Mouse (Mus musculus) heart, postnatal 0 days (tissue): Measurements from ENCODE around the gene Inpp5d. TPM values are rescaled to one million over a fixed set of nuclear protein-coding genes. Genes with fewer than 3 reads are reported as not detected.

Experiments
- ATAC-seq: fragments of 200-750 bp; cut with Nextera tagmentation; 2 replicates; pipeline ENCODE4 v1.8.0; 2017; ENCODE audit warnings: low read depth, moderate number of reproducible peaks, moderate library complexity; ENCODE audit not compliant: insufficient read depth
- DNase-seq: peaks from one replicate; pipeline ENCODE4 v3.0.0-alpha.2; 2016; ENCODE audit warnings: low spot score
- H3K27ac ChIP-seq: fragments of 300-500 bp; sonication (generic); 2 replicates; pipeline ENCODE4 v1.5.1; 2014; ENCODE audit warnings: low read depth, mild to moderate bottlenecking
- H3K27me3 ChIP-seq: fragments of 300-500 bp; sonication (generic); 2 replicates; pipeline ENCODE4 v1.6.1; 2014; ENCODE audit warnings: low read length, mixed read lengths; ENCODE audit not compliant: control insufficient read depth, insufficient read depth
- H3K36me3 ChIP-seq: fragments of 300-500 bp; sonication (generic); replicated peaks from 2 replicates; pipeline ENCODE4 v1.6.1; 2014; ENCODE audit warnings: low read length, mixed read lengths; ENCODE audit not compliant: control insufficient read depth, insufficient read depth
- H3K4me1 ChIP-seq: fragments of 300-500 bp; sonication (generic); 2 replicates; pipeline ENCODE4 v1.6.1; 2014; ENCODE audit warnings: antibody characterized with exemption; ENCODE audit not compliant: control insufficient read depth, insufficient read depth
- H3K4me2 ChIP-seq: fragments of 300-500 bp; sonication (generic); 2 replicates; pipeline ENCODE4 v1.6.1; 2014; ENCODE audit warnings: low read depth, mild to moderate bottlenecking, low read length, moderate library complexity
- H3K4me3 ChIP-seq: fragments of 300-500 bp; sonication (generic); 2 replicates; pipeline ENCODE4 v1.5.1; 2014; ENCODE audit warnings: low read depth, low read length
- H3K9ac ChIP-seq: fragments of 300-500 bp; sonication (generic); replicated peaks from 2 replicates; pipeline ENCODE4 v1.6.1; 2014; ENCODE audit warnings: low read depth, low read length, mixed read lengths
- H3K9me3 ChIP-seq: fragments of 300-500 bp; sonication (generic); replicated peaks from 2 replicates; pipeline ENCODE4 v1.6.1; 2016; ENCODE audit warnings: low read length; ENCODE audit not compliant: control insufficient read depth
- CTCF ChIP-seq: IDR thresholded peaks from 2 replicates; pipeline ENCODE4 v1.5.1; 2016; ENCODE audit warnings: antibody characterized with exemption, control low read depth, low read depth
- EP300 ChIP-seq: IDR thresholded peaks from 2 replicates; pipeline ENCODE4 v1.6.1; 2016; ENCODE audit warnings: antibody characterized with exemption, low read depth
- WGBS: fragments of 180-500 bp; shearing (Covaris S2); extraction: QIAGEN DNeasy Blood & Tissue Kit; methylation state at CpG from one replicate; pipeline ENCODE4 v1.1.7; 2014; 5-methylcytosine and 5-hydroxymethylcytosine counted together
- polyA plus RNA-seq: library from polyadenylated mRNA; unstranded; fragments of >200 nt; fragmentation: Nextera tagmentation; extraction: Ambion mirVana; gene quantifications from 2 replicates; pipeline ENCODE4 v1.2.1, GENCODE M21; 2015
- total RNA-seq: library from RNA; depleted of rRNA; stranded (reverse); fragments of >200 nt; gene quantifications from 2 replicates; pipeline ENCODE4 v1.2.3, GENCODE M21; 2014; ENCODE audit warnings: low replicate concordance

Inpp5d gene
- total and polyA plus RNA-seq, 2 experiments from 2014 or later: 5.0 to 66.4 TPM

- no peak overlapping the region for H3K9ac ChIP-seq
- no peak overlapping the region for H3K27ac ChIP-seq
- no peak for TF ChIP-seq EP300
- 0 out of 2 replicates have a peak, but pooled peaks have one; percentile 2 for TF ChIP-seq CTCF
- H3K36me3 ChIP-seq: no peaks in the 10 kb centered on the region; the same call in 1 of the 2 replicates
- ATAC-seq: peak; percentile 73
- H3K4me1 ChIP-seq: peaks cover 10% of the 10 kb centered on the region
- no peaks in the 10 kb centered on the region for H3K9me3 ChIP-seq
- no peak overlapping the region for H3K4me3 ChIP-seq
- 35% methylated on average over 6 of the region's 6 CpGs for WGBS
- DNase-seq: peak; percentile 43
- no peak overlapping the region for H3K4me2 ChIP-seq
- no peaks in the 10 kb centered on the region for H3K27me3 ChIP-seq
These were observed 77.9 kb downstream of the Inpp5d start for GRCm38 (mm10) chr1:87698010-87698409.

- DNase-seq (no peak), ATAC-seq (no peak)
- no peak overlapping the region for H3K27ac ChIP-seq
- no peak overlapping the region for H3K9ac ChIP-seq
- no peaks in the 10 kb centered on the region for H3K27me3 ChIP-seq
- 67% methylated on average over 5 of the region's 5 CpGs for WGBS
- H3K4me3 ChIP-seq: no peak overlapping the region
- H3K9me3 ChIP-seq: no peaks in the 10 kb centered on the region
- H3K4me2 ChIP-seq: no peak overlapping the region
- H3K36me3 ChIP-seq: no peaks in the 10 kb centered on the region; the same call in 1 of the 2 replicates
- peaks cover 10% of the 10 kb centered on the region for H3K4me1 ChIP-seq
- TF ChIP-seq CTCF: no peak
- no peak for TF ChIP-seq EP300
These were observed 79.9 kb downstream of the Inpp5d start for GRCm38 (mm10) chr1:87699890-87700448.

- no peak for ATAC-seq
- no peaks in the 10 kb centered on the region for H3K36me3 ChIP-seq
- no peaks in the 10 kb centered on the region for H3K4me1 ChIP-seq
- H3K4me3 ChIP-seq: no peak overlapping the region
- H3K27me3 ChIP-seq: no peaks in the 10 kb centered on the region
- H3K4me2 ChIP-seq: no peak overlapping the region
- 50% methylated on average over 2 of the region's 2 CpGs for WGBS
- no peak overlapping the region for H3K27ac ChIP-seq
- TF ChIP-seq EP300: no peak
- TF ChIP-seq CTCF: no peak
- no peak overlapping the region for H3K9ac ChIP-seq
- H3K9me3 ChIP-seq: no peaks in the 10 kb centered on the region
- DNase-seq: no peak
These were observed 84.1 kb downstream of the Inpp5d start for GRCm38 (mm10) chr1:87704230-87704629.

GRCm38 (mm10) chr1:87706361-87706760, 86.2 kb downstream of the Inpp5d start:
- Histone ChIP-seq H3K4me3 (no peak overlapping the region), H3K9me3 (no peaks in the 10 kb centered on the region), H3K27ac (no peak overlapping the region), H3K27me3 (no peaks in the 10 kb centered on the region), H3K9ac (no peak overlapping the region), H3K4me2 (no peak overlapping the region), H3K36me3 (no peaks in the 10 kb centered on the region), H3K4me1 (no peaks in the 10 kb centered on the region)
- TF ChIP-seq EP300 (no peak), CTCF (no peak)
- 71% methylated on average over 3 of the region's 3 CpGs for WGBS
- ATAC-seq (no peak), DNase-seq (no peak)

GRCm38 (mm10) chr1:87709020-87709419, 88.9 kb downstream of the Inpp5d start:
- no peak overlapping the region for H3K4me3 ChIP-seq
- no peaks in the 10 kb centered on the region; the same call in 1 of the 2 replicates for H3K36me3 ChIP-seq
- no peaks in the 10 kb centered on the region for H3K4me1 ChIP-seq
- H3K9me3 ChIP-seq: no peaks in the 10 kb centered on the region
- 54% methylated on average over 6 of the region's 6 CpGs for WGBS
- DNase-seq: no peak
- H3K9ac ChIP-seq: no peak overlapping the region
- no peak for TF ChIP-seq CTCF
- TF ChIP-seq EP300: no peak
- H3K27ac ChIP-seq: no peak overlapping the region
- ATAC-seq: no peak
- no peaks in the 10 kb centered on the region for H3K27me3 ChIP-seq
- no peak overlapping the region for H3K4me2 ChIP-seq
